Comparison of ENCODE assay signal across 8 mouse cellular contexts in the genomic region with DNA sequence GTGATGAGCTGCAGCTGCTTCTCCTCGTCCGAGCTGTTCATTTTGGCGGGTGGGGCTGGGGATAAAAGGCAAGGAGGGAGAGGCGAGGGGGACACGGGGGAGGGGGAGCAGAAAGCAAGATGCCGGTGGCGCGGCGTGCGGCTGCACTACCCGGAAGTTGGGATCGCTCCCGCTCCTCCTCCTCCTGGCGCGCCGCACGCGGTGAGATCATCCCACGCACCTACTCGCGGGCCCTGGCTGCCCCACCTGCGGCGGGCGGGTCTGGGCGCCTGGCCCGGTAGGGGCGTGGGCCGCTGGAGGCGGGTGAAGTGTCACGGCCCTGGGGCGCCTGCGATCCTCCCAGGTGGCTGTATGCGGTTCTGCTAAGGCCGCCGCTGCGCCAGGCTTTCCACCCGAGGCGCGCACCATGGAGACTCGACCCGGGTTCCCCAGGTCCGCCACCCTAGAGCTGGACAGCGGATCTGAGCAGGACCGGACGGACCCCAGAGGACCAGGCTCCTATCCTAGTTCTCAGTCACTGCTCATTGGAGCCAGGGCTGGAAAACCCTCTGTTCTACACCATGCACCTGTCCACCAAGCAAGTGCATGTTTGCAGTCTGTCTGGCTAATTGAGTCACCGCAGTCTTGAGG. TPM values are rescaled to one million over a fixed set of nuclear protein-coding genes. Genes with fewer than 3 reads are reported as not detected.
DNase-seq lines count a peak whose midpoint lies in the region; ATAC-seq and TF ChIP-seq lines count a peak whose summit lies in the region.

A gene (minus strand): TSS at position 629 of the 630 bp plus-strand sequence.

- no peak for TF ChIP-seq CTCF in brain, embryonic 14.5 days (IDR thresholded peaks at IDR 0.05; ENCODE audit: borderline replicate concordance, extremely low read depth, insufficient read depth, insufficient read length)

- peak within 1 kb of the TSS; percentile 51 for H3K27ac ChIP-seq in forebrain, embryonic 13.5 days
- peak within 1 kb of the TSS; percentile 69 for H3K27ac ChIP-seq in hindbrain, embryonic 14.5 days

- H3K4me3 ChIP-seq in forebrain, embryonic 13.5 days = peak within 1 kb of the TSS; percentile 74
- H3K4me3 ChIP-seq in hindbrain, embryonic 14.5 days (replicated peaks; ENCODE audit: low read length) = peak within 1 kb of the TSS; percentile 88

- ATAC-seq in forebrain, embryonic 13.5 days = peak; percentile 80
- peak; percentile 88 for ATAC-seq in hindbrain, embryonic 14.5 days (ENCODE audit: low FRiP score)
- ATAC-seq in erythroid progenitor cell, adult 5-6 weeks (replicated peaks; ENCODE audit: low FRiP score, poor library complexity, severe bottlenecking) = no peak

- H3K9ac ChIP-seq in forebrain, embryonic 13.5 days = peak within 1 kb of the TSS; percentile 83
- peak within 1 kb of the TSS; percentile 87 for H3K9ac ChIP-seq in hindbrain, embryonic 14.5 days

- DNase-seq in MN1 (ENCODE audit: low spot score) = peak; percentile 86
- peak; percentile 77 for DNase-seq in brain, embryonic 14.5 days (ENCODE audit: low read depth)
- peak; percentile 62 for DNase-seq in hindbrain, embryonic 14.5 days (ENCODE audit: low spot score)
- DNase-seq in layer of hippocampus, postnatal 36 days = peak; percentile 62 to 64
- DNase-seq in lung, postnatal 10 days = peak; percentile 67
- peak; percentile 61 to 74 for DNase-seq in right cerebral cortex, adult 2 months (ENCODE audit: low spot score in 2 of 2)

- peaks cover 37% of the 10 kb centered on the region for H3K27me3 ChIP-seq in forebrain, embryonic 13.5 days
- peaks cover 27% of the 10 kb centered on the region for H3K27me3 ChIP-seq in hindbrain, embryonic 14.5 days (ENCODE audit: control insufficient read depth, insufficient read depth, low read length)

- peak; percentile 27; the same call in 1 of the 2 replicates for TF ChIP-seq POLR2A in brain, embryonic 14.5 days (IDR thresholded peaks at IDR 0.05; ENCODE audit: borderline replicate concordance, extremely low read depth, insufficient read depth, insufficient read length, poor library complexity, severe bottlenecking)

- H3K36me3 ChIP-seq in forebrain, embryonic 13.5 days (ENCODE audit: poor library complexity, severe bottlenecking) = no peaks in the 10 kb centered on the region
- no peaks in the 10 kb centered on the region for H3K36me3 ChIP-seq in hindbrain, embryonic 14.5 days (replicated peaks; ENCODE audit: control insufficient read depth, insufficient read depth)

- H3K9me3 ChIP-seq in forebrain, embryonic 13.5 days (replicated peaks) = no peaks in the 10 kb centered on the region
- no peaks in the 10 kb centered on the region for H3K9me3 ChIP-seq in hindbrain, embryonic 14.5 days (ENCODE audit: control insufficient read depth, low read length)

- peaks cover 27% of the 10 kb centered on the region for H3K4me1 ChIP-seq in forebrain, embryonic 13.5 days
- peaks cover 15% of the 10 kb centered on the region; the same call in 1 of the 2 replicates for H3K4me1 ChIP-seq in hindbrain, embryonic 14.5 days (replicated peaks; ENCODE audit: control insufficient read depth, insufficient read depth, low read length)

- peak within 1 kb of the TSS; percentile 86 for H3K4me2 ChIP-seq in forebrain, embryonic 13.5 days
- H3K4me2 ChIP-seq in hindbrain, embryonic 14.5 days (replicated peaks) = peak within 1 kb of the TSS; percentile 90

- 0% methylated on average over 38 of the region's 46 CpGs for WGBS in forebrain, embryonic 13.5 days
- WGBS in hindbrain, embryonic 14.5 days = under 1% methylated on average over 41 of the region's 46 CpGs

RNA-seq across cellular contexts. Expression of the gene that starts here (rescaled TPM):
- 46.4 and 51.1 TPM in 2 replicates for polyA plus RNA-seq in brain, embryonic 14.5 days (2012; rRNA removed)
- 24.0 and 25.3 TPM in 2 replicates for polyA plus RNA-seq in forebrain, embryonic 13.5 days (2015; fragmentation: Nextera tagmentation; extraction: Ambion mirVana)
- 51.8 and 63.9 TPM in 2 replicates for polyA plus RNA-seq in hindbrain, embryonic 14.5 days (2014; fragmentation: Nextera tagmentation; extraction: Ambion mirVana)
- 10 to 100 TPM; 18.8 to 20.3 TPM for total RNA-seq in layer of hippocampus, postnatal 36 days (2021)
- total RNA-seq in erythroid progenitor cell, adult 5-6 weeks (2015; ENCODE audit: low replicate concordance) = not detected in 2 replicates
- 0.38 and 0.77 TPM in 2 replicates for total RNA-seq in erythroid progenitor cell, adult 5-6 weeks (2017; ENCODE audit: low replicate concordance)

Comparison
In these comparisons a context has a peak if more than half of its experiments do, and no peak if none do; other contexts are left out.
1. RNA of the gene that starts here (total RNA-seq): 18.8 to 20.3 TPM in layer of hippocampus, postnatal 36 days; 0.38 to 0.77 TPM in erythroid progenitor cell, adult 5-6 weeks; every median in the first group is over 10 times any median in the second.
2. Peak in every context shown above with its lines, with median percentiles within 50 percentile points of each other: DNase-seq.